Mouse (Mus musculus): ENCODE measurements at regions not wholly inside any gene's neighbourhood (a gene's known extent, or its start where the extent isn't known, plus 50 kb on each side); places are given as distances from the start of the nearest gene placed in this dataset.

DNA sequence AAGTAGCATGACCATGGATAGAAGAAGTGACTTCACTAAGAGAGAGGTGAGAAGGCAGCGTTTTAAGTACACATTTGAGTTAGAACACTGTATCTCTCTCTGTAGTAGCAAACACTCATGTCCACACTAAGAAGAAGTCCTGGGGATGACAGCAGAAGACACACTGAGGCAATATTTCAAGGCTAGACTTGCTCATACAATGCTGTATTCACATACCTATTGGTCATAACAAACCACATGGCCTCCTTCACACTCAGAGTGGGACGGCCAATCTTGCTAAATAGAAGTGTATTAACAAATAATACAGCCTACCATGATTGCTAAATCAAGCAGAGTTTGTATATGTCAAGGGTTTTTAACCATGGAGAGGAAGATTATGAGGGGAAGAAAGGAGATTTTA is 252.5 kb upstream of the Kcnj16 start:
- DNase-seq (ENCODE audit: extremely low read depth, insufficient read length, low spot score): no peak

- DNase-seq (ENCODE audit: extremely low read depth, insufficient read length, low spot score): no peak
These were observed 251.5 kb upstream of the Kcnj16 start for GRCm38 (mm10) chr11:110716369-110716768.

GRCm38 (mm10) chr11:110722701-110723100 is 245.1 kb upstream of the Kcnj16 start:
- no peak for DNase-seq (ENCODE audit: extremely low read depth, insufficient read length, low spot score)

DNA sequence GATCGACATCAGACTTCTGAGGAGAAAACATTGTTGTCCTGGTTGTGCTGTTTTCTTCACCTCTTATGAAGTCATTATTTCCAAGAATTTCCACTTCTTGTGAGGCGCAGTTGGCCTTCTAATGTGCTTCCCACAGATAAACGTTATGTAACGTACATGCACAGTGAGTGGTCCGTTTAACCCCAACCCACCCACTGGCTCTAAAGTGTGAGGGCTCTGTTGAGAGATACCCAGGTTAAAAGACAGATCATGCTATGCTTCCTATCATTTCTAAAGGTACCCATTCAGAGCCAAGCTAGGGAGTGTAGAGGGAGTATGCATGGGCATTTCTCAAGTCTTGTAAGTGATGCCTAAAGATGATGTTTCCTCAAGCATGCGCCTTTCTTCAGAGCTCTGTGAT is 243.9 kb upstream of the Kcnj16 start:
- DNase-seq (ENCODE audit: extremely low read depth, insufficient read length, low spot score): no peak

- no peak for DNase-seq (ENCODE audit: extremely low read depth, insufficient read length, low spot score)
These were observed 240.4 kb upstream of the Kcnj16 start for GRCm38 (mm10) chr11:110727357-110727961.

DNA sequence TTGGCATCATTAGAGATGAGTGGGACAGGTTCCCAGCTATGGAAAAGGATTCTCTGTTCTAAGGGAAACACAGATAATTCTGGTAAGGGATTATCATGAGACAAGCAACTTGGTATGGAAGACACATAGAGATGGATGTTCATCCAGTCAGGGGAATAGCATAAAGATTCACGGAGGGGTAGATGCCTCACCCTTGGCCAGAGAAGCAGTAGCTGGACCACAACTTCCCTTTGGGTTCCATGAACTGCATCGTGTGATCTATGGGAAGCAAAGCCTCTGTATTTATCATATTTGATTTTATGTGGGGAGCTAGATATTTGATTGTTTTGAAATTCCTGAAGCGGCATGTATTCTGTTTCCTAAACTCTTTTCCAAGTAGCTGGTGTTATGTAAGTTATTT is 236.3 kb upstream of the Kcnj16 start:
- no peak for DNase-seq (ENCODE audit: extremely low read depth, insufficient read length, low spot score)

- DNase-seq (ENCODE audit: extremely low read depth, insufficient read length, low spot score): no peak
These were observed 193.7 kb upstream of the Kcnj16 start for GRCm38 (mm10) chr11:110774128-110774527.

- DNase-seq (ENCODE audit: extremely low read depth, insufficient read length, low spot score): no peak
These were observed 186.1 kb upstream of the Kcnj16 start for GRCm38 (mm10) chr11:110781492-110782276.

DNA sequence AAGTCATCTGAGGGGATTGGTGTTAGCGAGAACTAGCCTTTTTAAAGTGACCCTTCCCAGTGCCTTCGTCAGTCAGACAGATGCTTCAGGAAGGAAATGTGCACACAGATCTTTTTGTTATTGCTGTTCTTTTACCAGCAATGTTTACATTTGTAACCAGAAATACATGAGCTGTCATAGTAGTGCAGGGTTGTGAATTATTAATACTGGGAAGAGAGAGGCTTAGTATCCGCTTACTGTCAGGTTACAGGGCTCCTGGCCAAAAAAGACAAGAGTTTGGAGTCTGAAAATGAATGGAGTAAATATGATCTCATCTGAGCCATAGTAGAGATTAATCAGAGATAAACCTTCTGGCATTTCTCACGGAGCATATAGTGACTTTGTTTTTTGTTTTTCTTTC is 178.3 kb upstream of the Kcnj16 start:
- DNase-seq (ENCODE audit: extremely low read depth, insufficient read length, low spot score): no peak

DNA sequence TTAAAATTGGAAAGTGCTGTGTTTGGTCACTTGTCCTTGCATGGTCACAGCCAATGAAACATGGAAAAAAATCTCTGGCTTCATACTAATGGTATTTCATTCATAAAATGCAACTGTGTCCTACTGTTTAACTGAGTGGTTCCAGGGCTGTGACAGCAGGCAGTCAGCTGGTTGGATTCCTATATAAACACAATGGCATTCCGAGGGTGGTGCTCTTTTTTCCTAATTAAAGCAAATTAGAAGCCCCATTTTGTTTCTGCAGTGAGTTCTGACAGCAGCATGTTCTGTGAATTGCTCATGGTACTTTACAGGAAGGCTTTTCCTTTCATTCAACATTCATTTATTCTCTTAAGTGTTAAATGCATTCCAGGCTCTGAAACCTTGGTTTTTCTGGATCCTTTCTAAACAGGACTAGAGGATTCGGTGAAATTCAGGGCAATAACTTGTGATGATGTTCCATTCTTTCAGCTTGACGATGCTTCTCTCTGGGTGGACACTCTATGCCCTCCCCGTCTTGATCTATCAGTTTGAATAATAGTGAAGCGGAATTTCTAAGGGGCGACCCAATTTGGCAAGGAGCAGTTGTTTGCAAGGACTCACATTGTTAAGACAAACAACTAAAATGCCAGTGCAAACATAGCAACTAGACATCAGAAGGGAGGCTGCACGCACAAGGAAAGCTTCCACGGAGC is 167.8 kb upstream of the Kcnj16 start:
- no peak for DNase-seq (ENCODE audit: extremely low read depth, insufficient read length, low spot score)

- no peak for DNase-seq (ENCODE audit: extremely low read depth, insufficient read length, low spot score)
These were observed 165.8 kb upstream of the Kcnj16 start for GRCm38 (mm10) chr11:110802013-110802412.

DNA sequence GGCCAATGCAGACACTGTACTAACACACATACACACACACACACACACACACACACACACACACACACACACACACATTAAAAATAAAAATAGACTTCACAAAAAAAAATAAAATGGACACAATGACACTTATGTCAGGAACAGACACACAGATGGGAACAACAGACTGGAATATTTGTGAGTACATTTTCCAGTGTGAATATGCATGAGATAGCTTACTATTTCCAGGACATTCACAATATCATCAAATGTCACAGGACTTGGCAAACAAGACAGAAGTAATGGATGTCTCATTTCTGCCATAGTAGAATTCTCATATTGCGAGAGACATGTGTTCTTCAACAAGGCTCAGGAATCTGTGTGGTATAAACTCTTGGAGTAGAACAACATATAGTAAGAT is 163.8 kb upstream of the Kcnj16 start:
- no peak for DNase-seq (ENCODE audit: extremely low read depth, insufficient read length, low spot score)

- no peak for DNase-seq (ENCODE audit: extremely low read depth, insufficient read length, low spot score)
These were observed 154.7 kb upstream of the Kcnj16 start for GRCm38 (mm10) chr11:110813137-110813536.

GRCm38 (mm10) chr11:110814732-110815131 is 153.1 kb upstream of the Kcnj16 start:
- no peak for DNase-seq (ENCODE audit: extremely low read depth, insufficient read length, low spot score)

- DNase-seq (ENCODE audit: extremely low read depth, insufficient read length, low spot score): no peak
These were observed 152.6 kb upstream of the Kcnj16 start for GRCm38 (mm10) chr11:110815206-110815605.

- no peak for DNase-seq (ENCODE audit: extremely low read depth, insufficient read length, low spot score)
These were observed 139.2 kb upstream of the Kcnj16 start for GRCm38 (mm10) chr11:110828584-110828983.

DNA sequence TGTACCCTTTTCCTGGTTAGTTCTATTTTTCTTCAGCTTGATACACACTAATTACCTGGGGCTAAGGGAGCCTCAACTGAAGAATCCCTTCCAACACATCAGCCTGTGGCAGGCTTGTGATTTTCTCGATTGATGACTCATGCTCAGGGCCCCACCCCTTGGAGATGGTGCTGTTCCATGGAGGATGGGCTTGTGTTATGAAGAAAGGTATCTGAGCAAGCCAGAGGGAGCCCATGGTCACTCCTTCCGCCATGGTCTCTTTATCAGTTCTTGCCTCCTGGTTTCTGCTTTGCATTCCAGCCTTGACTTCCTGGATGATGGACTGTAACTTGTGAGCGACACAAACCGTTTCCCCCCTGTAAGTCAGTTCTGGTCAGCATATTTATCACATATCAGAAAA is 131.1 kb upstream of the Kcnj16 start:
- no peak for DNase-seq (ENCODE audit: extremely low read depth, insufficient read length, low spot score)

DNA sequence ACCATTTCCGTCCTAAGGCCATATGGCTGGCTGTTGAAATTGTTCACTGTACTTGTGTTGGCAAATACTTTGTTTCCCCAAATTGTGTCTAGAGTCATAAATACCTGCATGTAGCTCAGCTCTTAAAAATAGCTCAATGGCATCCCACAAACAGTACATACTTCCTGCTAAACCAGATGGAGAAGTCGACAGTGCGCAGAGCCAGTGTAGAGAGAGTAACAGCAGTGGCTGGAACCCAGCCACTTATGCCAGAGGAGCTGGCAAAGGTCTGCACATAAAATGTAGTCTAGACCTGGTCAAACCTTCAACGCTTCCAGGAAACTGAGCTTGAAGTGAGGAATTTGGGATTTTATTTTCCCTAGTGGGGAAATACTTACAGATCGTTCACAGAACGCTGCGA is 128.5 kb upstream of the Kcnj16 start:
- DNase-seq (ENCODE audit: extremely low read depth, insufficient read length, low spot score): no peak

- DNase-seq (ENCODE audit: extremely low read depth, insufficient read length, low spot score): no peak
These were observed 99.5 kb upstream of the Kcnj16 start for GRCm38 (mm10) chr11:110868319-110868718.

DNA sequence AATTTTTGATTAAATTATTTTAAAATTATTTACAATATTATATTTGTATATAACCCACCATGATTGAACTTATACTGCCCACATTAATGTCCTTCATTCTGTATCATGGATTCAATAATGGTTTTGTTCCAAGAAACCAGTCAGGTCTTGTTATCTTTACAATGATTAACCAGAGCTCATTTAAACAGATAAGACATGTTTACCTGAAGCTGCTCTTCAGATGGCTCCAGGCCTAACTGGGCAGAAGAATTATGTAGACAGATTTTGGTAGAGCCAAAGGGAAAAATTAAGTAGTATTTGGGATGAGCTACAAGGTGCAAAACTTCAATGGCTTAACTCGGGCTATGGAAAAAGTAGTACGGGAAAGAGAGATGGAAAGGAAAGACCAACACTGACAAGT is 97.7 kb upstream of the Kcnj16 start:
- DNase-seq (ENCODE audit: extremely low read depth, insufficient read length, low spot score): no peak

- no peak for DNase-seq (ENCODE audit: extremely low read depth, insufficient read length, low spot score)
These were observed 93.2 kb upstream of the Kcnj16 start for GRCm38 (mm10) chr11:110874626-110875025.

- DNase-seq (ENCODE audit: extremely low read depth, insufficient read length, low spot score): no peak
These were observed 86.9 kb upstream of the Kcnj16 start for GRCm38 (mm10) chr11:110880971-110881370.
